Mouse (Mus musculus): Measurements from ENCODE around the gene Elovl6.
A peak's percentile ranks its signal among the peaks of the same experiment; 100 is the strongest.

Elovl6 gene

GRCm38 (mm10) chr3:129645409-129645808, 113.3 kb downstream of the Elovl6 start:
- DNase-seq (ENCODE audit: low spot score in 2 of 2) = no peak

GRCm38 (mm10) chr3:129646781-129647180, 114.6 kb downstream of the Elovl6 start:
- DNase-seq (ENCODE audit: low spot score in 2 of 2) = no peak

- DNase-seq (ENCODE audit: low spot score in 2 of 2) = no peak
These were observed 115.2 kb downstream of the Elovl6 start for GRCm38 (mm10) chr3:129647312-129647711.

- no peak for DNase-seq (ENCODE audit: low spot score in 2 of 2)
These were observed 116.4 kb downstream of the Elovl6 start for GRCm38 (mm10) chr3:129648598-129648997.

- no peak for DNase-seq (ENCODE audit: low spot score in 2 of 2)
These were observed 117.6 kb downstream of the Elovl6 start for GRCm38 (mm10) chr3:129649586-129650292.

- DNase-seq (ENCODE audit: low spot score in 2 of 2) = no peak
These were observed 118.1 kb downstream of the Elovl6 start for GRCm38 (mm10) chr3:129650293-129650612.

GRCm38 (mm10) chr3:129650931-129651330, 118.8 kb downstream of the Elovl6 start:
- no peak for DNase-seq (ENCODE audit: low spot score in 2 of 2)

GRCm38 (mm10) chr3:129651765-129652164, 119.6 kb downstream of the Elovl6 start:
- DNase-seq (ENCODE audit: low spot score in 2 of 2) = no peak

- DNase-seq (ENCODE audit: low spot score in 2 of 2) = no peak
These were observed 120.3 kb downstream of the Elovl6 start for GRCm38 (mm10) chr3:129652476-129652875.

GRCm38 (mm10) chr3:129656540-129656939, 124.4 kb downstream of the Elovl6 start:
- no peak for DNase-seq (ENCODE audit: low spot score in 2 of 2)

GRCm38 (mm10) chr3:129657222-129657621, 125.1 kb downstream of the Elovl6 start:
- DNase-seq (ENCODE audit: low spot score in 2 of 2) = no peak

GRCm38 (mm10) chr3:129657775-129658174, 125.6 kb downstream of the Elovl6 start:
- no peak for DNase-seq (ENCODE audit: low spot score in 2 of 2)

GRCm38 (mm10) chr3:129658776-129659175, 126.6 kb downstream of the Elovl6 start:
- DNase-seq (ENCODE audit: low spot score in 2 of 2) = no peak

GRCm38 (mm10) chr3:129663906-129664305, 131.8 kb downstream of the Elovl6 start:
- no peak for DNase-seq (ENCODE audit: low spot score in 2 of 2)

GRCm38 (mm10) chr3:129675923-129676322, 143.8 kb downstream of the Elovl6 start:
- no peak for DNase-seq (ENCODE audit: low spot score in 2 of 2)

- no peak for DNase-seq (ENCODE audit: low spot score in 2 of 2)
These were observed 148.1 kb downstream of the Elovl6 start for GRCm38 (mm10) chr3:129680258-129680657.

- DNase-seq (ENCODE audit: low spot score in 2 of 2) = no peak
These were observed 149.7 kb downstream of the Elovl6 start for GRCm38 (mm10) chr3:129681841-129682240.

- peak; percentile 32 to 39 for DNase-seq (ENCODE audit: low spot score in 2 of 2)
These were observed 150.2 kb downstream of the Elovl6 start for GRCm38 (mm10) chr3:129682389-129682788.

- no peak for DNase-seq (ENCODE audit: low spot score in 2 of 2)
These were observed 151.0 kb downstream of the Elovl6 start for GRCm38 (mm10) chr3:129683060-129683679.

GRCm38 (mm10) chr3:129686196-129686595, 154.0 kb downstream of the Elovl6 start:
- DNase-seq (ENCODE audit: low spot score in 2 of 2) = no peak

GRCm38 (mm10) chr3:129686698-129687333, 154.7 kb downstream of the Elovl6 start:
- peak in 1 of 2 experiments; percentile 44 for DNase-seq (ENCODE audit: low spot score in 2 of 2)

- DNase-seq (ENCODE audit: low spot score in 2 of 2) = no peak
These were observed 155.3 kb downstream of the Elovl6 start for GRCm38 (mm10) chr3:129687429-129687828.
